Mouse (Mus musculus): Measurements from ENCODE around the gene Chst3. TPM values are rescaled to one million over a fixed set of nuclear protein-coding genes. Genes with fewer than 3 reads are reported as not detected.
A peak's percentile ranks its signal among the peaks of the same experiment; 100 is the strongest.

The Chst3 gene
- polyA plus RNA-seq, 1 experiment from 2014 or later: 2.1 TPM

DNA sequence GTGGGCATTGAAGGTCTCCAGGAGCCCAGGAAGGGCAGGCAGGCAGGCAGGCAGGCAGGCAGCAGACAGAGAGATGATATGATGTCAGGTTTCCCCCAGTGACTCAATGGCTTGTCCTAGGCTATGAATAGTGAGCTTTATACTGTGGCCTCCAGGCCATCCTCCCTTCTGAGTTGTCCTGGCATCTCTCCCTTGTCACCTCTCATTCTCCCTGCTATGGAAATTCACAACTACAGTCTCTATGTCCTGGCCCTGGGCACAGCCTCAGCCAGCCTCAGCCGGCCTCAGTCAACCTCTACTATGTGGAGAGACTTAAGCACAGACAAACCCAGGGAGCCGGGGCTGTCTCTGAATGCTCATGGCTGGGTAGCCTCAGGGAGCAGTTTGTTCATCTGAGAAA is 8.6 kb downstream of the Chst3 start:
- Histone ChIP-seq H3K4me2 (ENCODE audit: low read depth, low read length) (no peak overlapping the region), H3K9ac (ENCODE audit: low read length) (no peak overlapping the region), H3K36me3 (ENCODE audit: control insufficient read depth, insufficient read depth, low read length) (no peaks in the 10 kb centered on the region), H3K4me1 (ENCODE audit: control insufficient read depth, insufficient read depth, low read length) (peaks cover 29% of the 10 kb centered on the region), H3K27ac (ENCODE audit: low read length) (no peak overlapping the region), H3K27me3 (ENCODE audit: control insufficient read depth, insufficient read depth, low read length) (no peaks in the 10 kb centered on the region), H3K4me3 (replicated peaks; ENCODE audit: low read length) (no peak overlapping the region), H3K9me3 (replicated peaks; ENCODE audit: control insufficient read depth, low read length) (no peaks in the 10 kb centered on the region)
- no peak for ATAC-seq (ENCODE audit: insufficient read depth, low FRiP score)
- WGBS: 86% methylated on average over 2 of the region's 2 CpGs

DNA sequence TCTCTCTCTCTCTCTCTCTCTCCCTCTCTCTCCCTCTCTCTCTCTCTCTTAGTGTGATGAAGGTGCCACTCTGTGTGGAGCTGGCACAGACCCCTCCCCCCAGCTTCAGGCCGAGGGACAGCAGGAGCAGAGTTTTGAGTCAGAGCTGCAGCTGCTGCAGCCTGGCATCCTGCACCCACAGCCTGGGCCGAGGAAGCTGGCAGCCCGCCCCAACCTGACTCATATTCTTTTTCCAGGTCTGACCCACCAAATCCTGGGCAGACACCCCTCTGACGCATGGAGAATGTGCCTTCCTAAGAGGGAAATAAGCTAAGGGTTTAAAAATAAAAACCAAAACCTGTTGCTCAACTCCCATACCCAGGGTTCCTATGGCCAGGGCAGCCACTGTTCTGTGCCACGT is 9.8 kb downstream of the Chst3 start:
- Histone ChIP-seq H3K4me3 (replicated peaks; ENCODE audit: low read length) (no peak overlapping the region), H3K4me2 (ENCODE audit: low read depth, low read length) (no peak overlapping the region), H3K27ac (ENCODE audit: low read length) (peak overlapping the region; percentile 17; the same call in 1 of the 2 replicates), H3K36me3 (ENCODE audit: control insufficient read depth, insufficient read depth, low read length) (no peaks in the 10 kb centered on the region), H3K4me1 (ENCODE audit: control insufficient read depth, insufficient read depth, low read length) (peaks cover 22% of the 10 kb centered on the region), H3K9me3 (replicated peaks; ENCODE audit: control insufficient read depth, low read length) (no peaks in the 10 kb centered on the region), H3K27me3 (ENCODE audit: control insufficient read depth, insufficient read depth, low read length) (no peaks in the 10 kb centered on the region), H3K9ac (ENCODE audit: low read length) (no peak overlapping the region)
- ATAC-seq (ENCODE audit: insufficient read depth, low FRiP score): no peak; the same call in 1 of the 2 replicates
- WGBS: 48% methylated on average over 5 of the region's 5 CpGs

DNA sequence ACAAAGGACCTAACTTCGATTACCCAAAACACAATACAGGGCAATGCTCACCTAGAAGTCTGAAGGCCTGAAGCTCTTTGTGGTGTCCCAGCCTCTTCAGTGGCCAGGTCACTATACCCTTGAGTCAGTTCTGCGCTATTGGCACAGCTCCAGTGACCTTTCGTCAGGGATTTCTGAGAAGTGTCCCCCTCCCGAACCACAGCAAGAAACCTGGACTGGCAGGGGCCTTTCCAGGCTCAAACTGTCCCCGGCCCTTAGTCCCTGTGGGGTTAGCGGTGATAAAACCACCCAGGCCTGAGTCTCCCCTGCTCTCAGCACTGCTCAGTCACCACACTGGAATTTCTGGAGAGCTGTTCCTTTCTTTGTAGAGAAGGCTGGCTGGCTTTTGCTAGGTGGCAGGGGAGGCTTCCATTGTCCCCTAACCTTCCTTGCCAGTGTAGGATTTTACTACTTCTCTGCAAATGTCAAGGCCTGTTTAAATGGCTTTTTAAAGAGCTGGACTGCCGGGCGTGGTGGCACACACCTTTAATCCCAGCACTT is 11.8 kb downstream of the Chst3 start:
- no peak overlapping the region for H3K9ac ChIP-seq (ENCODE audit: low read length)
- ATAC-seq (ENCODE audit: insufficient read depth, low FRiP score): no peak
- no peak overlapping the region for H3K27ac ChIP-seq (ENCODE audit: low read length)
- WGBS: 82% methylated on average over 8 of the region's 8 CpGs
- no peaks in the 10 kb centered on the region for H3K27me3 ChIP-seq (ENCODE audit: control insufficient read depth, insufficient read depth, low read length)
- H3K4me3 ChIP-seq (replicated peaks; ENCODE audit: low read length): no peak overlapping the region
- H3K4me2 ChIP-seq (ENCODE audit: low read depth, low read length): no peak overlapping the region
- H3K36me3 ChIP-seq (ENCODE audit: control insufficient read depth, insufficient read depth, low read length): no peaks in the 10 kb centered on the region
- H3K4me1 ChIP-seq (ENCODE audit: control insufficient read depth, insufficient read depth, low read length): peaks cover 8% of the 10 kb centered on the region; the same call in 1 of the 2 replicates
- H3K9me3 ChIP-seq (replicated peaks; ENCODE audit: control insufficient read depth, low read length): no peaks in the 10 kb centered on the region

DNA sequence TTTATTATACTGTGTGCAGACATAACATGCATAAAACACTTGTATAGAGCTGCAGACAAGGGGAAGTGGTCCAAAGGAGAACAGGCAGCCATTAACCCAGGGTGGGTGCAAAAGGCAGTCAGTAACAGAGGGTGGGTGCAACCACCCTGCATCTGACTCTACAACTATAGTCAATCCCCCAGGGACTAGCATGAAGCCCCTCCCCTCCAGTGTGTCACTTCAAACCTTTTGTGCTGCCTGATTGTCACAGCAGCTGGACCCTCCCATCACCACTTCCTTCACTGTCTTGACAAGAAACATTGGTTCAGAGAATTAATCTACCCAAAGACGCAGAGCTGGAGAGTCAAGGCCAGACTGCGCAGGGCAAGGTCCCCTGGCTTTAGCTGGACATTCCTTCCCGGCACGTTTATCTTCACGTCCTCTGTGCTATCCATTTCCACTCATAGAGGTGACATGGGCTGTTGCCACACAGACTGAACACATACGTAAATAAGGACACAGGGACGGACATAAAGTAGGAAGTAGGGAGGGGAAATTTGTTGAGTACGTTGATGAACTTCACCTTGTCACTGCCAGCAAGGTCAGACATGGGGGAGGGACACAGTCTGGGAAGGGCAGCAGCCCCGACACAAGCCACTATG is 13.3 kb downstream of the Chst3 start:
- Histone ChIP-seq H3K27me3 (ENCODE audit: control insufficient read depth, insufficient read depth, low read length) (no peaks in the 10 kb centered on the region), H3K9ac (ENCODE audit: low read length) (no peak overlapping the region), H3K9me3 (replicated peaks; ENCODE audit: control insufficient read depth, low read length) (no peaks in the 10 kb centered on the region), H3K27ac (ENCODE audit: low read length) (no peak overlapping the region), H3K36me3 (ENCODE audit: control insufficient read depth, insufficient read depth, low read length) (no peaks in the 10 kb centered on the region), H3K4me3 (replicated peaks; ENCODE audit: low read length) (no peak overlapping the region), H3K4me1 (ENCODE audit: control insufficient read depth, insufficient read depth, low read length) (0 out of 2 replicates have a peak, but pooled peaks cover 3% of the 10 kb centered on the region), H3K4me2 (ENCODE audit: low read depth, low read length) (no peak overlapping the region)
- no peak for ATAC-seq (ENCODE audit: insufficient read depth, low FRiP score)
- 58% methylated on average over 9 of the region's 9 CpGs for WGBS

DNA sequence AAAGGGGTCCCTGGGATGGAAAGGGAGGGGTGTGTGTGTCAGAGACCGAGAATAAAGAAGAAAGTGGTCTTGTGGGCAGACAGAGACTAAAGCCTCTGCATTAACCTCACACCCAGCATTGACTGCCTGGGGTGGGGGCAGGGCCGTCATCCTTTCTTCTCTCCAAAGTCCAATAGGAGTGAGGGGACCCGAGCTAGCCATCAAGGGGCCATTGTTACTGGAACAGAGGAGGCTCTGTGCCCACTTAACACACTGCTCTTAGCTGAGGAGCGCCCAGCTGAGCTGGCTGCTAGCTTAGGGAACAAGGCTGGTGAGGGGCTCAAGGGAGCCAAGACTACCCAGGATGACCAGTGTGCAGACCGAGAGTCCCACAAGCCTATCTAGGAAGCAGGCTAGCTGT is 16.3 kb downstream of the Chst3 start:
- no peak overlapping the region; the same call in 1 of the 2 replicates for H3K27ac ChIP-seq (ENCODE audit: low read length)
- H3K4me2 ChIP-seq (ENCODE audit: low read depth, low read length): no peak overlapping the region
- no peaks in the 10 kb centered on the region for H3K36me3 ChIP-seq (ENCODE audit: control insufficient read depth, insufficient read depth, low read length)
- H3K9ac ChIP-seq (ENCODE audit: low read length): no peak overlapping the region
- no peaks in the 10 kb centered on the region for H3K9me3 ChIP-seq (replicated peaks; ENCODE audit: control insufficient read depth, low read length)
- 48% methylated on average over 5 of the region's 5 CpGs for WGBS
- no peaks in the 10 kb centered on the region for H3K27me3 ChIP-seq (ENCODE audit: control insufficient read depth, insufficient read depth, low read length)
- ATAC-seq (ENCODE audit: insufficient read depth, low FRiP score): peak; percentile 23; the same call in 1 of the 2 replicates
- H3K4me1 ChIP-seq (ENCODE audit: control insufficient read depth, insufficient read depth, low read length): 0 out of 2 replicates have a peak, but pooled peaks cover 3% of the 10 kb centered on the region
- H3K4me3 ChIP-seq (replicated peaks; ENCODE audit: low read length): no peak overlapping the region

DNA sequence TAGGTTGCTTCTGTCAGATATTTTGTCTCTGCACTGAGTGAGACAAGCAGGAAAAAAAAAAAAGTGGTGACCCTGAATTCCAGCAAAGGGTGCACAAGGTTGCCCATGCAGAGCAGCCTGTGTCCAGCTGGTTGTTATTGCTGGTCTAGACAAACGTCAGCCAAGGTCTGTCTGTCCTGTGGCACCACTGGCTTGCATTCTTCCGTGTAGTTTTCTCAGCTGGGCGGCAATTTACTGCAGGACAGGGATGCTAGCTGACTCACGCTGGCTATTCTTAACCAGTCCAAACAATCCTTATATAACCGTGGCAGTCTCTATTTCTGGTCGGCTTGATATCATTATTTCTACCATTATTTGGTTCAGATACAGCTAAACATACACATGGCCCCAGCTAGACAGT is 18.1 kb downstream of the Chst3 start:
- Histone ChIP-seq H3K27me3 (ENCODE audit: control insufficient read depth, insufficient read depth, low read length) (no peaks in the 10 kb centered on the region), H3K27ac (ENCODE audit: low read length) (no peak overlapping the region), H3K4me1 (ENCODE audit: control insufficient read depth, insufficient read depth, low read length) (0 out of 2 replicates have a peak, but pooled peaks cover 6% of the 10 kb centered on the region), H3K9ac (ENCODE audit: low read length) (no peak overlapping the region), H3K4me2 (ENCODE audit: low read depth, low read length) (no peak overlapping the region), H3K4me3 (replicated peaks; ENCODE audit: low read length) (no peak overlapping the region), H3K9me3 (replicated peaks; ENCODE audit: control insufficient read depth, low read length) (no peaks in the 10 kb centered on the region), H3K36me3 (ENCODE audit: control insufficient read depth, insufficient read depth, low read length) (no peaks in the 10 kb centered on the region)
- WGBS: 66% methylated on average over 6 of the region's 6 CpGs
- ATAC-seq (ENCODE audit: insufficient read depth, low FRiP score): no peak

DNA sequence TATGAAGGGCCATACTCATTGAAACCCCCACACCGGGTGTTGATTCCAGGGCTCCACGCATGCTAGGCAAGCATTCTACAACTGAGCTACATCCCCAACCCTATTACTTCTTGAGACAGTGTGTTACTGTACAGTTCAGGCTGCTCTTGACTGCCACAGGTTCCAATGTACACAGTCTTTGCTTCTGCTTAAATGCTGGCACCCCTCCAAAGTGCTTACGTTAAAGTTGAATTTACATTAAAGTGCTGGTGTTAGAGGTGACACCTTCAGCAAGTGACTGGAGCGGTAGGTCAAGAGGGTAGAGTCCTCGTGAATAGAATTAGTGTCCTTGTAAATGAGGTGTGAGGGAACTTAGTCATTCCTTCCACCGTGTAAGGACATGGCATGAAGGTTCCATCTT is 19.7 kb downstream of the Chst3 start:
- WGBS: 72% methylated on average over 6 of the region's 6 CpGs
- ATAC-seq (ENCODE audit: insufficient read depth, low FRiP score): no peak
- Histone ChIP-seq H3K27ac (ENCODE audit: low read length) (no peak overlapping the region), H3K27me3 (ENCODE audit: control insufficient read depth, insufficient read depth, low read length) (no peaks in the 10 kb centered on the region), H3K4me2 (ENCODE audit: low read depth, low read length) (no peak overlapping the region), H3K4me3 (replicated peaks; ENCODE audit: low read length) (no peak overlapping the region), H3K4me1 (ENCODE audit: control insufficient read depth, insufficient read depth, low read length) (peaks cover 17% of the 10 kb centered on the region), H3K9me3 (replicated peaks; ENCODE audit: control insufficient read depth, low read length) (no peaks in the 10 kb centered on the region), H3K36me3 (ENCODE audit: control insufficient read depth, insufficient read depth, low read length) (no peaks in the 10 kb centered on the region), H3K9ac (ENCODE audit: low read length) (no peak overlapping the region)

DNA sequence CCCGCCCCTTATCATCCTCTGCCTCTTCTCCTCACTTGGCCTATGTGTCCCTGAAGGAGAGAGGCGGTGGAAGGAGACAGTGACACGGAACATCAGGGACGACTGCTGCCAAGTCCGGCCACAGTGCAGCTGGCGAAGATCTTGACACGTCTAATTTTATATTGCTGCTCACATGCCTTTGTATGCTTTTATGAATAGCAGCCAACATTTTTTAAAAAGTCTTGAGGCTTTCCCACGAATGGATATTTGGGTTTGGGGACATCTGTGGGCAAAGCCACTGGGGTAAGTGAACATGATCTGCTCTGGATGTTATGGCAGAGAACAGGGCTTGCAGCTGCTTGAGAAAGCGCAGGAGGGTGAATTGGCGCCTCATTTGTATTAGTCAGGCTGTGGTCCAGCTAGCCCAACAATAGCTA is 21.6 kb downstream of the Chst3 start:
- Histone ChIP-seq H3K4me1 (ENCODE audit: control insufficient read depth, insufficient read depth, low read length) (peaks cover 24% of the 10 kb centered on the region), H3K9me3 (replicated peaks; ENCODE audit: control insufficient read depth, low read length) (no peaks in the 10 kb centered on the region), H3K4me3 (replicated peaks; ENCODE audit: low read length) (no peak overlapping the region), H3K9ac (ENCODE audit: low read length) (no peak overlapping the region), H3K27me3 (ENCODE audit: control insufficient read depth, insufficient read depth, low read length) (no peaks in the 10 kb centered on the region), H3K27ac (ENCODE audit: low read length) (peak overlapping the region; percentile 39), H3K36me3 (ENCODE audit: control insufficient read depth, insufficient read depth, low read length) (no peaks in the 10 kb centered on the region), H3K4me2 (ENCODE audit: low read depth, low read length) (no peak overlapping the region)
- WGBS: 40% methylated on average over 10 of the region's 10 CpGs
- ATAC-seq (ENCODE audit: insufficient read depth, low FRiP score): no peak

DNA sequence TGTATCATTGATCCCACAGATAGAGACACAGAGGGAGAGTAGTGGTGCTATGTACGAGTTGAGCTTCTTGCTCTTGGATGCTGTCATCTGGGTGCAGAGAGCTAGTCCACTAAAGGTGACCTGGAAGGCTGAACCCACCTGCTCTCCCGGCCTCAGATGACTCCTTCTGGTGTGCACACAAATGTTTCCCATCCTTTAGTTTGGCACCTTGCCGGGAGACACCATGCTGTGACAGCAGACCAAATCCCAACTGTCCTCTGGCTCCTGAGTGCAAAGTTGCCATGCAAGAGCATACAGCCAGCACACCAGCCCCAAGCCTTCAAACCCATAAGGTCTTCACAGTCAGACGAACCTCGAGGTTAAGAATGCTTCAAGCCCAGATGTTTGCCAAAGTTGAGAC is 22.1 kb downstream of the Chst3 start:
- Histone ChIP-seq H3K9me3 (replicated peaks; ENCODE audit: control insufficient read depth, low read length) (no peaks in the 10 kb centered on the region), H3K4me2 (ENCODE audit: low read depth, low read length) (no peak overlapping the region), H3K36me3 (ENCODE audit: control insufficient read depth, insufficient read depth, low read length) (no peaks in the 10 kb centered on the region), H3K9ac (ENCODE audit: low read length) (no peak overlapping the region), H3K27me3 (ENCODE audit: control insufficient read depth, insufficient read depth, low read length) (no peaks in the 10 kb centered on the region), H3K27ac (ENCODE audit: low read length) (peak overlapping the region; percentile 31), H3K4me1 (ENCODE audit: control insufficient read depth, insufficient read depth, low read length) (peaks cover 28% of the 10 kb centered on the region), H3K4me3 (replicated peaks; ENCODE audit: low read length) (no peak overlapping the region)
- WGBS: 50% methylated on average over 5 of the region's 5 CpGs
- ATAC-seq (ENCODE audit: insufficient read depth, low FRiP score): no peak

All from stomach, embryonic 16.5 days (tissue).